Mouse (Mus musculus) cerebellum, postnatal 25 days (tissue): ENCODE data around the gene Hoxd10.
A peak's percentile ranks its signal among the peaks of the same experiment; 100 is the strongest.

ENCODE experiments used
- DNase-seq, 2 experiments: peaks; one replicate each; pipeline ENCODE4 v3.0.0; 2021; ENCODE audit warnings: mixed read lengths in 2 of 2

Hoxd10 gene

DNA sequence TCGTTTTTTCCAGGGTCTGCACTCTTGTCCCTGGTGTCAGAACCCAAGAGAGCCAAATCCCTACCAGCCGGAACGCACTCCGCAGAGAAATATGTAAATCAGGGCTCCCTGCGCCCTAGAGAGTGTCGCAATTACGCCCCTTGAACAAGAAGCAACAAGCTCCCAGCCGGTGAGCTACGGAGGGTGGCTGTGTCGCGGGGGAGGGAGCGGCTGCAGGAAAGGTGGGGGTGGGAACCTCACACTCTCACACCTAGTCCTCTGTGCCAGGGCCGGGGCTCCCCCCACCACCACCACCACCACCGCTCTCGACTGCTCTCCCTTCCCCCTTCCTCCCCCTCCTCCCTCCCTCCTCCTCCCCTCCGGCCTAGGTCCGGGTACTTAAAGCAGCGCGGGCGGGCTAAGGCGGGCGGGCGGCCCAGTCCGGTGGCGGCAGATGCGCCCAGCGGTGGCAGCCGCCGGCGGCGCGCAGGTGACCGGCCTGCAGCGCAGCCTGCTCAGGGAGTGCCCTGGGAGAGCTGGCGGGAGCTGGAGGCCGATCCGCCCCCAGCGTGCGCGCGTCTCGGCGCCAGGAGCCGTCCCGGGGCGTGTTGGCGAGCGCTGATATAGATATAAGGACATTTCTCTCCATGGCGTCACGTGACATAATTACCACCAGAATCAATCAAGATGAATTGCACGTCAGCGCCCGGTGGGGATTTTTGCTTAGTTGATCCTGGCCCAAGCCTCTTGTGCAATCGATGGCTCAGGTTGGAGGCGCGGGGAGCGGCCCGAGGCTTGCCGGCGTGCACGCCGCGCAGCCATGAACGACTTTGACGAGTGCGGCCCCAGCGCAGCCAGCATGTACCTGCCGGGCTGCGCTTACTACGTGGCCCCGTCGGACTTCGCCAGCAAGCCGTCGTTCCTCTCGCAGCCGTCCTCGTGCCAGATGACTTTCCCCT lies 9.9 kb upstream of the Hoxd10 start:
- no peak for DNase-seq

DNA sequence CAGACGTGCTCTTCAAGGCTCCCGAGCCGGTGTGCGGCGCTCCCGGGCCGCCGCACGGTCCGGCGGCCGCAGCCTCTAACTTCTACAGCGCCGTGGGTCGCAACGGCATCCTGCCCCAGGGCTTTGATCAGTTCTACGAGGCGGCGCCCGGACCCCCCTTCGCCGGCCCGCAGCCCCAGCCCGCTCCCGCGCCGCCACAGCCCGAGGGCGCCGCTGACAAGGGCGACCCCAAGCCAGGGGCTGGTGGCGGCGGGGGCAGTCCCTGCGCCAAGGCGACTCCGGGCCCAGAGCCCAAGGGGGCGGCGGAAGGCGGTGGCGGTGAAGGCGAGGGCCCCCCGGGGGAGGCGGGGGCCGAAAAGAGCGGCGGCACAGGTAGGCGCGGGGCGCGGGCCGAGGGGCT lies 8.9 kb upstream of the Hoxd10 start:
- DNase-seq = no peak

DNA sequence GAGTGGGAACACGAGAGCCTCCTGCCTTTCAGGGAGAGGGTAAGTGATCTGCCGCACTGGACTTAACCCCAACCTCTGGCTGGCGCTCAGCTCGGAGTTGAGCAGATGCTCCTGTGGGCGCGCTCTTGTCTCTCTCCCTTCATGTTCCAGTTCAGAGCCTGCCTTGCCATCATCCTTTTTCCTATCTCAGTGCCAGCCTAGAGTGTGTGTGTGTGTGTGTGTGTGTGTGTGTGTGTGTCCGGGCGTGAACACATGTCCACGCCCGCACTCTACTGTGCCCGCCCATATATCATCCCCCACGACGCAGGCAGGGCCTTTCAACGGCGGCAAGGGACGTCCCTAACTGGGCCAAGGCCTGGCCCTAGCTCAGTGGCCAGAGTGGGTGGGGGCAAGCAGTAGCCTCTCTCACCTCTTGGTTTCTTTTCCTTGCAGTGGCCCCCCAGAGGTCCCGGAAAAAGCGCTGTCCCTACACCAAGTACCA lies 8.2 kb upstream of the Hoxd10 start:
- DNase-seq = no peak

DNA sequence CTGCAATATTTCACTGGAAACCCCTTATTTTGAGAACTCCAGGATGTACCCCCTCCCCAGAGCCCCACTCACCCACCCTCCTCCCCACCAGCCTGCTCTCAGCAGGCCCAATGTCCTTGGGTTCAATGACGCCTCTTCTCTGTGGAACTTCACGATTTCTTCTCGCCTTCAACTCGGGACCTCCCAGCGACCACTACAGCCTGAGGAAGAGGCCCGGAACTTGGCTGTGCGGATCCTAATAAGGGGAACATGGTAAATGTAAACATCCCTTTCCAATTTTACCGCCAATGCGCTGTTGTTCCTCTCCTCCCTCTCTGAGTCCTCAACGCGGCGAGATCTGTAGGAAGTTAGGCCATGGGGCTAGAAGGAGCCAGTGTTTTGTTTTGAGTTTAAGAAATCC lies 7.6 kb upstream of the Hoxd10 start:
- no peak for DNase-seq

DNA sequence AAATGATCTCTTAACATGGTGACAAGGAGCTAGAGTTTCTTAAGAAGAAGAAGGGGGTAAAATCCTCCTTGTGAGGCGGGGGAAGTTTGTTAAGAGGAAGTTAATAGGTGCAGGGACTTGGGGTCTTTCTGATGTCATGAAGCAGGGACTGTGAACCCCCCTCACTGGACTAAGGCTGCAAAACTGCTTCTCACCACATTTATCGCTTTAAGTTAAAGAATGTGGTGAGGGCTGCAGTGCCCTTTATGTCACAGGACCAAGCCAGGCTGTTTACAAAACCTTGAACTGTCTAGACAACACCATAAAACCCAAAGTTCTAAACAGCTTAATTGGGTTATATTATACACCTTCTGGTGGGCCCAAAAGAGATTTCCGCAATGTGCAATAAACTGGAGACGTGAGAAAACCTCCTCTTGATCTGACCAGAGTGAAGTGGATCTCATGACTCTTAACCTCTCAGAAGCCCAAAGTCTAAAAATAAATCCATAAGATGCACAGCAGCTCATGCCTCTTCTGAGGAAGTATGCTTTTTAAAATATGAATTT lies 6.6 kb upstream of the Hoxd10 start:
- DNase-seq = no peak

DNA sequence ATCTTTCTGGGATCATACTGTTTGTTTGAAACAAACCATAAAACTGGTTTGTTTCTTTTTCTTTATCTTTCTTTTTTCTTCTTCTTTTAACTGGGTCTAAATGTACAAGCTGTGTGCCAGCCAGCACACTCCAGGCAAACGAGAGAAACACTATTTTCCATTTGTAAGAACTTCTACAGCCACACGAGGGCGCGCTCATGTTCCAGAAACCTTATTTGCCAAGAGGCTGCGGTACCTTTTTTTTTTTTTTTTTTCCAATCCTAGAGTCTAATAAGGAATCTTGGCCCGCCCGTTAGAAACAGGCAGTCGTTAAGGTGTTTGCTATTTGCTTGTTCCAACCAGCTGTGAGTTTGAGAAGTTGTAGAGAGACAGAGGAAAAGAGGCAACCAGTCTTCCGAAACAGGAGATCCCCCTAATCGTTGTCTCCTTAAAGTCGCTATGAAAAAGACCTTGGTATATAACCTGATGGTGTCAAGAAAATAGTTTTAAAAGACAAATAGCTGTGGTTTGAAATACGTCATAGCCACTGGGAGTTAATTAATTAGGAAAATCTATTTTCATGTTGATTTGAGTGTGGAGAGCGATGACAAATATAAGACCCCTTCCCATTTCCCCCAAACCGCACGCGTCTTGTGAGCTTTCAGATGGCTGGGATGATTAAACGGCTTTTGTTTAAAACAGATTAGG lies 5.3 kb upstream of the Hoxd10 start:
- DNase-seq = peak; percentile 50 to 64

DNA sequence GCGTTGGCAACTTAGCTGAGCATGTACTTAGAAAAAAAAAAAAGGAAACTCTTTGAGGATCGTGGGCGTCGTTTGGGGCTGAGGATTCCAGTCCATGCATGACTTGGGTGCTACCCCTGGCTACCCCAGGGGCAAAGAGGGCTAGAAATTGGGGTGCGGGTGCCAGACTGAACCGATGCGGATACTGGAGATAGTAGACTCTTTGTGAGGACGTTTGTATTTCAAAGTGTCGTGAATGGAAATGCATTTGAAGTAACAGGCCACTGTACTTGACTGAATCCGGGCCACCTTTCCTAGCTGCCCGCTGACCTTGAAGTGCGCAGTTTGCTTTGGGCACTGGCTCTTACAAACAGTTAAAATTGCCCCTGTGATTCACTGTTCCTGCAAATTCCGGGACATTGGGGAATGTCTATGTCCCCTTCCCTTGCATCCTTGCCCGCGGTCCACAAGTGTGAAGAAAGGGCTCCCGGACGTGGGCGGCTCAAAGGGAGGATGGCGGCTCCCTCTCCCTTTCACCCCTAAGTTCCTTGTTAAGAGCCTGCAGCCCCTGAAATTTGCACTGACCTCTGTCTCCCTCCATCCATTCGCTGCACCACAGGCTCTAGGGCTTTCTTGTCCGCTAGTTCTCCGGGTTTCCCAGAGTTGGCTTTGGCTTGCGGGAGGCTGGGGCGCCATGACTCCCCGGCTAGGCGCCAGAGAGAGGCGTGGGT lies 4.6 kb upstream of the Hoxd10 start:
- DNase-seq = no peak

DNA sequence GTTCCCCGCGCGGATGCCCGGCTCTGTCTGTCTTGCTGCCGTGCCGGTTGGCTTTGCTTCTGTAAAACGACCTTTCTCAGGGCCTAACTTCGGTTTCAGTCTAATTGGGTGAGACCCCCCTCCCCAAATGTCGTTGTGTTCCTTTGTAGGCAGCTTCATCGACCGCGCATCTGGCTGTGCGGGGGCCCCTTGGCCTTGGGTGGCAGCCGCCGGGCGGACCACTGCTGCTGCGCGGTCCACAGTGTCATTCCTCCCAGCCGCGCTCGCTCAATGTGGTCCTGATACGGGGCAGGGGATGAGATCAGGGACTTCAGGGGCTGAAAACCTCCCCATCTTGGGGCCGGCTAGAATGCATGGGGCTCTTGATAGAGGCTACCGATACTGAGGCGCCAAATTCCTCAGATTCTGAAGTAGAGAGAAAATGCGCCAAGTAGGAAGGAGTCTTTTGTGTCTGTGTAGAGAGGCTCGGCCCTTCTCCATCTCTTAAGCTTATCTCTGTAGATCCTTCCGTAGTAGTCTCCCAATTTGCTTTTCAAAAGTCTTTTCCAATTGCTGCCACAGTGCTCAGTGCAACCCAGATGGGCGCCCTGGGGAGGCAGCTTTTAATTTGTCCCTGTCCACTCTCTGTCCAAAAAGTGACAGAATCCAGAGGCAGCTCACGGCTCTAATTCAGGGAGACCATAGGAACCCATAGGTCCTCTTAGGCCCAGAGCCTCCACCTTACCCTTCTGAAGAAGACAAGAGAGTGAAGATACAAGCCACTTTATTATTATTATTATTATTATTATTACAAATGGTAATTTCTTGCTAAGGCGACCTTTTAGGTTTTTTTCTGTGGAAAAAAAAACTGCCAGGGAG lies 3.8 kb upstream of the Hoxd10 start:
- no peak for DNase-seq

DNA sequence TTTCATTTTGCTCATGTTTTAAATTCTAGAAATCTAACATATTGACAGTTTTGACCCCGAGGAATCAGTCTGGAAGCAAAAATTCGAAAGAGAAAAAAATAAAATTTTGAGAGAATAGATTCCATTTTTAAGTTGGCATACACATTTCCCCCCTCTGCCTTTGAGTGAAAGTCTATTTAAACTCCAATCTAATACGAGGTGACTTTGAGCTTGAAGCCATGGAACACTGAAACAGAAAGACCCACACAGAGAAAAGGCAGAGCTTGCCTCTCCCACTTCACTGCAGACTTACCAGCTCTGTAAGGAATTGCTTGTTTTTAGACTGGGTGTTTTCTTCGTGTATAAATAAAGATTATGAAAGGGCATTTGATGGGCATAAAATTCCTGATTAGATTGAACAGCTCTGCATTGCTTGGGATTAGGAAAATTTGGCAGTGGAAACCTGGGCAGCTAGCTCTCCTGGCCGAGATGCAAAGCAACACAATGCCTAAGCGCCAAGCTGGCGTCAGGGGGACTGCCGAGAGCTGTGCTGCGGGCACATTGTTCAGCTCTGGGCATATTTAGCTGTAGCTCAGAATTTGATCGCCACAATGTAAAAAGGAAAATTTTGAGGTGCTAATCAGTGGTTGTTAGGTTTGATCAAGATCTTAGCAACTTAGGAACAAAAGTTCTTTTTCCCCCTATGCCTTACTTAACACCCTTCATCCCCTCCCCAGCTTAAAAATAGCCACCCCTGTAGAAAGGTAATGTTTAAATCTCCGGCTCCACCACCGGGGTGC lies 2.7 kb upstream of the Hoxd10 start:
- no peak for DNase-seq

DNA sequence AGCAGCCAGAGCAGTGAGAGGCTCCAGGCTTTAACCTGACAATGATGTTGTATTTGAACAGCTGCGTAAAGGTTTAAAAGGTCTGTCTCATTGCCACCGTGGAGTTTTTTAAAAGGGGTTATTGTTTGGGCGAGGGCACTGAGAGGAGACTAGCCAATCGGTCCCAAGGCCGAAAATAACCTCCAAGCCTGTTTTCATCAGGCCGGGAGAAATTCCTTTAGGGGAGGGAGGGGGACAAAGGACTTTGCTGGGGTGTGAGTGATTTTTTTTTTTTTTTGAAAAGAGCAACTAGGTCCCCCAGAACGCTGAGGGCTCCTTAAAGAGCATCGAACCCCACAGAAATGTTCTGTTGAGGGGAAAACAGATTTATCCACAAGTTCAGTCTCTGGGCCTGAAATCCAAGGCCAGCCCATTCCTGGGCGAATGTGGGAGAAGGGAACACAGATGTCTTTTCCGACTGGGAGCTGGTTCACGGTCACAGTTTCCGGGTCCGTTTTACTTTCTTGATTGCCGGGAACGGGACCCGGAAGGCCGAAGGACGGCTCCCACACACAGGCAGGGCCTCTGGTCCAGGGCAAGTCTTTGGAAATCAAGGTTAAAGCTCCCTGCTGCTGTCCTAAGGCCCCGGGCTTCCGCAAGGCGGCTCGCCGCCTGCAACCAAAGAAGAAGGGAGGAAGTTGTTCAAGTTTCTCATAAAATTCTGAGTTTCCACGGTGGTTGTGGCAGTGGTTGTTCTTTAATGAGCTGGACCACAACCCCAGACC lies 2.0 kb upstream of the Hoxd10 start:
- no peak for DNase-seq

DNA sequence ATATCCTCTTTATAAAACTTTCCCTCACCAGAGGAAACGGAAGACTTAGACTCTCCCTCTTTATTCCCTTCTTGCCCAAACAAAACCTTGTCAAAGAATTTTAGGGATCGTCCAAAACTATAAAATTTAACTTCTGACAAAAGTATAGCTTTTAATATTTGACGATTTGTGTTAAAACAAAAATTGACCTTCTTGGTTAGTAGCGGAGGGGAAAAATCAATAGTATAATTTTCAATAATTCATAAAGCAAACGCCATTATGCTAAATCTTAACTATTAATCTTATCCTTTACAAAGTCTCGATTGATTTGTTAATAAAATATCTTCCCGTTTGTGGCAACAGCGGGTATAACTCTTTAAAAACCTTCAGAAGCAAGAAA lies 1.4 kb upstream of the Hoxd10 start:
- no peak for DNase-seq

DNA sequence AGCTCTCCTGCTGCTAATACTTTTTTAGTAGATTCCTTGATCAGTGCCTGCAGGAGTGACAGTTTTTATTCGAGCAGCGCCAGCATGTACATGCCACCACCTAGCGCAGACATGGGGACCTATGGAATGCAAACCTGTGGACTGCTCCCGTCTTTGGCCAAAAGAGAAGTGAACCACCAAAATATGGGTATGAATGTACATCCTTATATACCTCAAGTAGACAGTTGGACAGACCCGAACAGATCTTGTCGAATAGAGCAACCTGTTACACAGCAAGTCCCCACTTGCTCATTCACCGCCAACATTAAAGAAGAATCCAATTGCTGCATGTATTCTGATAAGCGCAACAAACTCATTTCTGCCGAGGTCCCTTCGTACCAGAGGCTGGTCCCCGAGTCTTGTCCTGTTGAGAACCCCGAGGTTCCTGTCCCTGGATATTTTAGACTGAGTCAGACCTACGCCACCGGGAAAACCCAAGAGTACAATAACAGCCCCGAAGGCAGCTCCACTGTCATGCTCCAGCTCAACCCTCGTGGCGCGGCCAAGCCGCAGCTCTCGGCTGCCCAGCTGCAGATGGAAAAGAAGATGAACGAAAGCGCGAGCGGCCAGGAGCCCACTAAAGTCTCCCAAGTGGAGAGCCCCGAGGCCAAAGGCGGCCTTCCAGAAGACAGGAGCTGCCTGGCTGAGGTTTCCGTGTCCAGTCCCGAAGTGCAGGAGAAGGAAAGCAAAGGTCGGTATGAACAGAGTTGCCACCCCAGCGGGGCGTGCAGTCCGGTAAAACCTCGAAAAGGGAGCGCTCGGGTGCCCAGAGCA lies 477 bp downstream of the Hoxd10 start:
- no peak for DNase-seq

DNA sequence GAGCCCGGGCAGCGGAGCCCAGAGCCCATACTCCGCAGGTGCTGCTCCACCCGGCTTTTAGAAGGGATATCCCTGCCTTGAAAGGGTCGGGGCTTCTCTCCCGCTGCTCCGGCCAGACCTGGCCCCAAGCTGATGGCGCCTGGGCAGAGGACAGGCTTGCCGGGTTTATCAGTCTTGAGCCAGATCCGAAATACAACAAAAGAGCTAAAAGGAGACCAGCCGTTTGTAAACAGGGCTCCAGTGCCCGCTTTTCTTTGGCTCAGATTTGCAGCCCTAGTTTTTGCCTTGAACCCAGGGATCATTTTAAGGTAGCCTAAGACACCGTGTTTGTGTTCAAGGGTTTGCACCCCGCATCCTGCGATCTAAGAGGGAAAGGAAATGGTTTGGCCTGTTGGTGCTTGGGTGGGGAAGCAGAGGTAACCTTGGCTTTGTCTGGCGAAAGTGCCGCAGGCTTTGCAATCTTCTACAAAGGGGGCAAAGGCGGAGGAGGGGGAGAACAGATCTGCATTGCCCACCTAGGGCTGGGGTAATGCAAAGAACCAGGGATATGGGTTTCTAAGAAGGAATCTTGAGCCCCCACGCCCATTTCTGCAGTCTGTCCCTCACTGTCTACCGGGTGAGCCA lies 1.2 kb downstream of the Hoxd10 start:
- no peak for DNase-seq

DNA sequence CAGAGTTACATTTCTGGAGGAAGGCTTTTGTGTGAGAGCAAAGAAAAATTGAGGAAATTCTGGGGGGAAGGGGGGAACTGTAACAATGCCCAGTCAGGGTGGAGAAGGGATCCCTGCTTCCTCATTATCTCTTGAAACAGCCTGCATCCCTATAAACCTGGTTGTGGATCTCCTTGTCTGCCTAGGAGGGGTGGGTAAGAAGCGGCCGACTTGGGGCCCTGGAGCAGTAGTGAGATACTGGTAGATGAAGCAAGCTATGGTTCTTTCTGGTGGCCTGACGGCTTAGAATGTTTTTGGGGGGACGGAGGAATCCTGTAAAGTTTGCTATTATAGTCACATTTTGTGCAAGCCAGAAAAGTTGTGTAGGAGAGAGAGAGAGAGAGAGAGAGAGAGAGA lies 1.7 kb downstream of the Hoxd10 start:
- DNase-seq = no peak

DNA sequence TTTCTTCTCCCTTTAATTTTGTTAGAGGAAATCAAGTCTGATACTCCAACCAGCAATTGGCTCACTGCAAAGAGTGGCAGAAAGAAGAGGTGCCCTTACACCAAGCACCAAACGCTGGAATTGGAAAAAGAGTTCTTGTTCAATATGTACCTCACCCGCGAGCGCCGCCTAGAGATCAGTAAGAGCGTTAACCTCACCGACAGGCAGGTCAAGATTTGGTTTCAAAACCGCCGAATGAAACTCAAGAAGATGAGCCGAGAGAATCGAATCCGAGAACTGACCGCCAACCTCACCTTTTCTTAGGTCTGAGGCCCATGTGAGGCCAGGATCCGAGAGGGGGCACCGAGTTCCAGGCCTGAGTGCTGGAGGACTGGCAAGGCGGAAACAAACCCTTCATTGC lies 2.3 kb downstream of the Hoxd10 start:
- no peak for DNase-seq

DNA sequence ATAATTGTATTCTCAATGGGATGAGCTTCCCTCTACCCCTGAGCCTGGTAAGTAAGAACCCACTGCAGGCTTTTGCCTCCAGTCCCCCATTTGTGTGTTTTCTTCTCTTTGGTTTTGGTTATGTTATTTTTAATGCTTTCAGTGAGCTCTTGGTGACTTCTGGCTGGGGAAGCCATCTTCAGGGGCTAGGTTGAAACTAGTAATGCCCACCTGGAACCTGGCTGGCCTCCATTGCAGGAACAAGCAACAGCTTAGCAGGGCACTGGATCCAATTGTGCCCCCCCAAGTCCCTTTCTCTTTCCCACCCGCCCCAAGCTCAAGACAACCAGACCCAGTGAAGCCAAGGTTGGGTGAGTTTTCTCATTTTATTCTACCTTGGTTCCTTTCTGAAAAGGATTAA lies 3.7 kb downstream of the Hoxd10 start:
- DNase-seq = no peak

DNA sequence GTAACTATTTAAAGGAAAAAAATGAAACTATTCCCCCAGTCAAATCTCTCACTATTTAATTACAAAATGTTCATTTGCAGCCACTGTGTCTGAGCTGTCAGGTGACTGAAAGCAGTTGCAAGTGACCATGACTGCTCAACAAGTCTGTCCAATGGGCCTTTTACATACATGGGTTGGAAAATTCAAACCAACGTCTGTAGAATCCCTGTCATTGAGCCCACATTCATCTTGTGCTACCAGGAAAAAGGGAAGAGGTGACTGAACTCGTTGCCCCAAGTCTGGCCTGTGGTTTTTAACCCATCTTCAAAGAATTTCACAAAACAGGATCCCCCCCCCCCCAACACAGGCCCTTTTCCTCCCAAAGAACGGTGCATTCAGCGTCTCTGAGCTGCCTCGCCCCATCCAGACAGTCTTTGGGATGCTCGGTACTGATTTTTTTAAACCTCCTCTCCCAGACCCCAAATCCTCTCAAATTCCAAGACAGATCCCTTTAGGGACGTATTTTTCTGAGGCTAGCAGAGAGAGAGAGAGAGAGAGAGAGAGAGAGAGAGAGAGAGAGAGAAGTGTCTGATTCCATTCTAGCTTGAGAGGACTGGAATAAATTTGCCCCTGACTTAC lies 4.2 kb downstream of the Hoxd10 start:
- DNase-seq = no peak

DNA sequence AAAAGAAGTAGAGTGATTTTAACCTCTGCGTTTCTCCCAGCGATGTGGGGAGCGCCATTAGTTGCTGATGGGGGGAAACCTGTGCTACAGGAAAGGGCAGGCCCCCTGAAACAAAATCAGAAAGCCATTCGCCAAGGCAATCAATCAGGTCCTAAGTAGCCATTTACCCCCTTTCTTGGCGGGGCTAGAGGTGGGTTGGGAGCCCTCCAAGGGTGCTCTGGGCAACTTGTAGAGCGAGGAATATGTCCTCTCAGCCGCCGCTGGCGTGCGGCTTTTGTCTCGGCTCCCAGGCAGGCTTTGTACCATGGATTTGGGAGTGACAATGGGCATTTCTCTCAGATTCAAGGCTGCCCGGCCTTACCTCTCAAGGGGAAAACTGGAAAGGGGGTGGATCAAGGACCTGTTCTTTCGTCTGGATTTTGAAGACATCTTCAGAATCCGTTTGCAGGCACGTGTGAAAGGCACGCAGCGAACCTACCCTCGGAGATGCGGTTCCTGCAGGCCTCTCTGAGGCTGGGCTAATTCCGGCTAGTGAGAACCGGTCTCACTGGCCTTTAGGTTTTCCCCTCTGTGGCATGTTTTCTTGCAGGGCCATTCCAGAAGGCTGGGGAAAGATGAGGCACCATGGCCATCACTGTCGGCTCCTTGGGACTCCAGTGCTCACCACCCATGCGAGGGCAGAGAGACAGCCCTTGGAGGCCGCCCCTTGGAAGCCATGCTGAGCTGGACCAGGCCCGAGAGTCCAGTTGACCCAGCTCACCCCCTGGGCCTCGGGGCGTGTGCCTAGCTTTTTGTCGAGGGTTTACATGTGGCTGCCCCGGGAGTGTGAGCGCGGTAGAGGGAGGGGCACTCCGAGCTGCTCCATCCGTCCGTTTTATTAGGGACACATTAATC lies 5.0 kb downstream of the Hoxd10 start:
- DNase-seq = no peak
